1 mouse cellular context compared by ENCODE assay signal in genomic region chr6:3508151-3508550, GRCm38 (mm10). TPM values are rescaled to one million over a fixed set of nuclear protein-coding genes. Genes with fewer than 3 reads are reported as not detected.
"Had no signal": no experiment of that assay in that cellular context is flagged by ENCODE, and none has a peak within 500 bp of the region (broad histone marks: within the 10 kb centered on the region; RNA-seq: fewer than 3 reads in every experiment).

No protein-coding gene starts in this region.

RNA-seq across cellular contexts. Expression of gene Hepacam2, which starts 10.1 kb away (rescaled TPM):
- polyA plus RNA-seq: heart, postnatal 0 days had no signal
